Mouse (Mus musculus): Measurements from ENCODE around the gene Hip1r.

Hip1r gene

GRCm38 (mm10) chr5:123997811-123998210 lies 24.4 kb downstream of the Hip1r start:
- no peak for DNase-seq

GRCm38 (mm10) chr5:123998370-123998769 lies 24.9 kb downstream of the Hip1r start:
- no peak for DNase-seq

GRCm38 (mm10) chr5:124000824-124001223 lies 27.4 kb downstream of the Hip1r start:
- peak; percentile 97 for DNase-seq

GRCm38 (mm10) chr5:124001274-124001673 lies 27.8 kb downstream of the Hip1r start:
- DNase-seq, result no peak

GRCm38 (mm10) chr5:124002876-124003275 lies 29.4 kb downstream of the Hip1r start:
- DNase-seq, result no peak

GRCm38 (mm10) chr5:124003375-124003774 lies 29.9 kb downstream of the Hip1r start:
- DNase-seq, result no peak

GRCm38 (mm10) chr5:124004356-124005150 lies 31.1 kb downstream of the Hip1r start:
- peak; percentile 51 for DNase-seq

GRCm38 (mm10) chr5:124005151-124005500 lies 31.7 kb downstream of the Hip1r start:
- no peak for DNase-seq

GRCm38 (mm10) chr5:124005591-124005990 lies 32.2 kb downstream of the Hip1r start:
- DNase-seq, result no peak

- DNase-seq, result no peak
Measured at GRCm38 (mm10) chr5:124006082-124006873, 32.9 kb downstream of the Hip1r start.

- no peak for DNase-seq
Measured at GRCm38 (mm10) chr5:124006891-124007491, 33.6 kb downstream of the Hip1r start.

GRCm38 (mm10) chr5:124010077-124010476 lies 36.6 kb downstream of the Hip1r start:
- DNase-seq, result no peak

GRCm38 (mm10) chr5:124010910-124011655 lies 37.7 kb downstream of the Hip1r start:
- DNase-seq, result peak; percentile 67

GRCm38 (mm10) chr5:124011927-124012326 lies 38.5 kb downstream of the Hip1r start:
- DNase-seq, result no peak

- DNase-seq, result no peak
Measured at GRCm38 (mm10) chr5:124012885-124013284, 39.5 kb downstream of the Hip1r start.

- no peak for DNase-seq
Measured at GRCm38 (mm10) chr5:124013747-124014146, 40.3 kb downstream of the Hip1r start.

GRCm38 (mm10) chr5:124014180-124014579 lies 40.8 kb downstream of the Hip1r start:
- DNase-seq, result no peak

- no peak for DNase-seq
Measured at GRCm38 (mm10) chr5:124014791-124015251, 41.4 kb downstream of the Hip1r start.

- no peak for DNase-seq
Measured at GRCm38 (mm10) chr5:124015727-124016126, 42.3 kb downstream of the Hip1r start.

GRCm38 (mm10) chr5:124016291-124016821 lies 42.9 kb downstream of the Hip1r start:
- no peak for DNase-seq

GRCm38 (mm10) chr5:124017941-124018340 lies 44.5 kb downstream of the Hip1r start:
- DNase-seq, result no peak

- DNase-seq, result no peak
Measured at GRCm38 (mm10) chr5:124018651-124019050, 45.2 kb downstream of the Hip1r start.
